Mouse (Mus musculus): ENCODE measurements around the gene 4930512M02Rik. TPM values are rescaled to one million over a fixed set of nuclear protein-coding genes. Genes with fewer than 3 reads are reported as not detected.

4930512M02Rik gene
- not detected for total RNA-seq (2023)

DNA sequence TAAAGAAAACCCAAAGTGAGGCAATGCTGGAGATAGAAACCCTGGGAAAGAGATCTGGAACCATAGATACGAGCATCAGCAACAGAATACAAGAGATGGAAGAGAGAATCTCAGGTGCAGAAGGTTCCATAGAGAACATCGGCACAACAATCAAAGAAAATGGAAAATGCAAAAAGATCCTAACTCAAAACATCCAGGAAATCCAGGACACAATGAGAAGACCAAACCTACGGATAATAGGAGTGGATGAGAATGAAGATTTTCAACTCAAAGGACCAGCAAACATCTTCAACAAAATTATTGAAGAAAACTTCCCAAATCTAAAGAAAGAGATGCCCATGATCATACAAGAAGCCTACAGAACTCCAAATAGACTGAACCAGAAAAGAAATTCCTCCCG lies at the start of gene 4930512M02Rik:
4930512M02Rik (minus strand) TSS at position 101 of the 400 bp plus-strand sequence.

Other genes with a start within 250 kb of the 4930512M02Rik start
- 1 to 10 TPM; 3.4 to 8.4 TPM for gene Spata48, start 165.7 kb downstream of the 4930512M02Rik start, total RNA-seq (2023)
- 1 to 10 TPM; 1.9 to 2.3 TPM for gene Zpbp, start 165.4 kb downstream of the 4930512M02Rik start, total RNA-seq (2023)
- 100 to 1,000 TPM; 549 to 611 TPM for gene Ikzf1, start 57.2 kb upstream of the 4930512M02Rik start, total RNA-seq (2023)
- 1 to 10 TPM; 1.8 to 3.2 TPM for gene Fignl1, start 181.1 kb upstream of the 4930512M02Rik start, total RNA-seq (2023)